Mouse (Mus musculus) hindbrain, embryonic 10.5 days (tissue): ENCODE results near the gene S100a3. TPM values are rescaled to one million over a fixed set of nuclear protein-coding genes. Genes with fewer than 3 reads are reported as not detected.

Experiments
- DNase-seq: peaks from one replicate; pipeline ENCODE4 v3.0.0-alpha.2; 2017; ENCODE audit warnings: low spot score
- H3K27ac ChIP-seq: fragments of 300-500 bp; sonication (generic); 2 replicates; pipeline ENCODE4 v1.5.1; 2016; ENCODE audit warnings: mild to moderate bottlenecking, moderate library complexity
- H3K27me3 ChIP-seq: fragments of 300-500 bp; sonication (generic); 2 replicates; pipeline ENCODE4 v1.6.1; 2016; ENCODE audit warnings: mild to moderate bottlenecking; ENCODE audit not compliant: poor library complexity, insufficient read depth, severe bottlenecking
- H3K36me3 ChIP-seq: fragments of 300-500 bp; sonication (generic); 2 replicates; pipeline ENCODE4 v1.6.1; 2016; ENCODE audit warnings: mild to moderate bottlenecking, moderate library complexity
- H3K4me1 ChIP-seq: fragments of 300-500 bp; sonication (generic); replicated peaks from 2 replicates; pipeline ENCODE4 v1.6.1; 2016; ENCODE audit warnings: mild to moderate bottlenecking
- H3K4me3 ChIP-seq: fragments of 300-500 bp; sonication (generic); 2 replicates; pipeline ENCODE4 v1.5.1; 2016; ENCODE audit warnings: mild to moderate bottlenecking, moderate library complexity
- H3K9me3 ChIP-seq: fragments of 300-500 bp; sonication (generic); 2 replicates; pipeline ENCODE4 v1.6.1; 2016; ENCODE audit warnings: mild to moderate bottlenecking, moderate library complexity
- WGBS: fragments of 180-500 bp; shearing (Covaris S2); methylation state at CpG from one replicate; pipeline ENCODE4 v1.1.7; 2016; 5-methylcytosine and 5-hydroxymethylcytosine counted together
- polyA plus RNA-seq: library from polyadenylated mRNA; unstranded; fragments of >200 nt; fragmentation: Nextera tagmentation; extraction: Ambion mirVana; gene quantifications from 2 replicates; pipeline ENCODE4 v1.2.1, GENCODE M21; 2016

Gene S100a3
- polyA plus RNA-seq, 1 experiment from 2014 or later: 0.24 TPM

GRCm38 (mm10) chr3:90609102-90609501, 48.7 kb downstream of the S100a3 start:
- H3K4me3 ChIP-seq: no peak overlapping the region
- no peaks in the 10 kb centered on the region for H3K9me3 ChIP-seq
- H3K36me3 ChIP-seq: no peaks in the 10 kb centered on the region
- no peak overlapping the region for H3K27ac ChIP-seq
- no peak for DNase-seq
- H3K27me3 ChIP-seq: peaks cover 11% of the 10 kb centered on the region
- H3K4me1 ChIP-seq: peaks cover 16% of the 10 kb centered on the region

- Histone ChIP-seq H3K27me3 (peaks cover 13% of the 10 kb centered on the region), H3K4me1 (peaks cover 12% of the 10 kb centered on the region), H3K36me3 (no peaks in the 10 kb centered on the region), H3K4me3 (no peak overlapping the region), H3K27ac (no peak overlapping the region), H3K9me3 (no peaks in the 10 kb centered on the region)
- 81% methylated on average over 3 of the region's 3 CpGs for WGBS
- no peak for DNase-seq
Observed at GRCm38 (mm10) chr3:90611494-90611893, 51.1 kb downstream of the S100a3 start.

GRCm38 (mm10) chr3:90612061-90612460, 51.7 kb downstream of the S100a3 start:
- Histone ChIP-seq H3K4me3 (no peak overlapping the region), H3K27ac (no peak overlapping the region), H3K36me3 (no peaks in the 10 kb centered on the region), H3K9me3 (no peaks in the 10 kb centered on the region), H3K27me3 (peaks cover 13% of the 10 kb centered on the region), H3K4me1 (peaks cover 12% of the 10 kb centered on the region)
- DNase-seq: no peak
- 69% methylated on average over 4 of the region's 4 CpGs for WGBS

- Histone ChIP-seq H3K4me3 (peak within 1 kb of the TSS; percentile 53), H3K4me1 (peaks cover 12% of the 10 kb centered on the region)
- under 1% methylated on average over 23 of the region's 23 CpGs for WGBS
Observed at GRCm38 (mm10) chr3:90612728-90613291, 52.4 kb downstream of the S100a3 start, which contains the start of gene S100a6. Gene S100a6 (plus strand): TSS chr3:90612882.

GRCm38 (mm10) chr3:90613461-90614147, 53.2 kb downstream of the S100a3 start:
- no peaks in the 10 kb centered on the region for H3K36me3 ChIP-seq
- DNase-seq: no peak
- WGBS: 68% methylated on average over 7 of the region's 7 CpGs
- peak overlapping the region; percentile 53 for H3K4me3 ChIP-seq
- H3K4me1 ChIP-seq: peaks cover 12% of the 10 kb centered on the region
- peaks cover 13% of the 10 kb centered on the region for H3K27me3 ChIP-seq
- H3K27ac ChIP-seq: no peak overlapping the region
- no peaks in the 10 kb centered on the region for H3K9me3 ChIP-seq

More at GRCm38 (mm10) chr3:90612728-90613291, 52.4 kb downstream of the S100a3 start, which contains the start of gene S100a6:
- Histone ChIP-seq H3K9me3 (no peaks in the 10 kb centered on the region), H3K36me3 (no peaks in the 10 kb centered on the region), H3K27ac (peak within 1 kb of the TSS; percentile 68; the same call in 1 of the 2 replicates), H3K27me3 (peaks cover 13% of the 10 kb centered on the region)
- peak; percentile 70 for DNase-seq

- Histone ChIP-seq H3K36me3 (no peaks in the 10 kb centered on the region), H3K4me1 (peaks cover 12% of the 10 kb centered on the region), H3K9me3 (no peaks in the 10 kb centered on the region), H3K27ac (no peak overlapping the region), H3K27me3 (peaks cover 13% of the 10 kb centered on the region), H3K4me3 (no peak overlapping the region)
- no peak for DNase-seq
- WGBS: 90% methylated on average over 6 of the region's 6 CpGs
Observed at GRCm38 (mm10) chr3:90614148-90614530, 53.8 kb downstream of the S100a3 start.

- no peak for DNase-seq
- no peaks in the 10 kb centered on the region for H3K9me3 ChIP-seq
- no peaks in the 10 kb centered on the region for H3K36me3 ChIP-seq
- H3K4me1 ChIP-seq: peaks cover 12% of the 10 kb centered on the region
- WGBS: 81% methylated on average over 11 of the region's 11 CpGs
- no peak overlapping the region for H3K27ac ChIP-seq
- no peak overlapping the region for H3K4me3 ChIP-seq
- peaks cover 13% of the 10 kb centered on the region for H3K27me3 ChIP-seq
Observed at GRCm38 (mm10) chr3:90614611-90615251, 54.4 kb downstream of the S100a3 start.

- WGBS: 9% methylated on average over 7 of the region's 7 CpGs
- peaks cover 12% of the 10 kb centered on the region for H3K4me1 ChIP-seq
- no peak overlapping the region for H3K27ac ChIP-seq
- no peaks in the 10 kb centered on the region for H3K36me3 ChIP-seq
- H3K9me3 ChIP-seq: no peaks in the 10 kb centered on the region
- H3K27me3 ChIP-seq: peaks cover 13% of the 10 kb centered on the region
- peak; percentile 53 for DNase-seq
- no peak overlapping the region for H3K4me3 ChIP-seq
Observed at GRCm38 (mm10) chr3:90615415-90615814, 55.0 kb downstream of the S100a3 start.

- WGBS: 81% methylated on average over 1 of the region's 1 CpGs
- Histone ChIP-seq H3K9me3 (no peaks in the 10 kb centered on the region), H3K36me3 (no peaks in the 10 kb centered on the region), H3K27me3 (peaks cover 13% of the 10 kb centered on the region), H3K27ac (no peak overlapping the region), H3K4me1 (peaks cover 12% of the 10 kb centered on the region), H3K4me3 (no peak overlapping the region)
- DNase-seq: no peak
Observed at GRCm38 (mm10) chr3:90615911-90616310, 55.5 kb downstream of the S100a3 start.

- WGBS: 6% methylated on average over 1 of the region's 1 CpGs
- Histone ChIP-seq H3K36me3 (no peaks in the 10 kb centered on the region), H3K4me1 (peaks cover 11% of the 10 kb centered on the region), H3K27ac (no peak overlapping the region), H3K27me3 (peaks cover 13% of the 10 kb centered on the region), H3K9me3 (no peaks in the 10 kb centered on the region), H3K4me3 (no peak overlapping the region)
- no peak for DNase-seq
Observed at GRCm38 (mm10) chr3:90617586-90617985, 57.2 kb downstream of the S100a3 start.

- peaks cover 26% of the 10 kb centered on the region for H3K4me1 ChIP-seq
- no peaks in the 10 kb centered on the region for H3K27me3 ChIP-seq
- H3K27ac ChIP-seq: no peak overlapping the region
- H3K9me3 ChIP-seq: no peaks in the 10 kb centered on the region
- WGBS: 60% methylated on average over 7 of the region's 7 CpGs
- no peak for DNase-seq
- no peak overlapping the region for H3K4me3 ChIP-seq
- no peaks in the 10 kb centered on the region for H3K36me3 ChIP-seq
Observed at GRCm38 (mm10) chr3:90621552-90621951, 61.2 kb downstream of the S100a3 start.

- Histone ChIP-seq H3K4me1 (peaks cover 26% of the 10 kb centered on the region), H3K9me3 (no peaks in the 10 kb centered on the region), H3K27ac (peak overlapping the region; percentile 62), H3K36me3 (no peaks in the 10 kb centered on the region), H3K27me3 (no peaks in the 10 kb centered on the region), H3K4me3 (no peak overlapping the region)
- 17% methylated on average over 2 of the region's 2 CpGs for WGBS
- peak; percentile 32 for DNase-seq
Observed at GRCm38 (mm10) chr3:90623435-90624071, 63.2 kb downstream of the S100a3 start.

- no peaks in the 10 kb centered on the region for H3K9me3 ChIP-seq
- no peak overlapping the region for H3K4me3 ChIP-seq
- DNase-seq: no peak
- 79% methylated on average over 5 of the region's 5 CpGs for WGBS
- H3K36me3 ChIP-seq: no peaks in the 10 kb centered on the region
- peak overlapping the region; percentile 25; the same call in 1 of the 2 replicates for H3K27ac ChIP-seq
- H3K4me1 ChIP-seq: peaks cover 26% of the 10 kb centered on the region
- H3K27me3 ChIP-seq: no peaks in the 10 kb centered on the region
Observed at GRCm38 (mm10) chr3:90625496-90625895, 65.1 kb downstream of the S100a3 start.
